Mouse (Mus musculus): ENCODE measurements around the gene Adh5.
"Not testable (repeated sequence)": the region's sequence is repeated elsewhere in the genome, so short reads cannot be mapped to it uniquely, and the experiment has no call there.

The Adh5 gene

DNA sequence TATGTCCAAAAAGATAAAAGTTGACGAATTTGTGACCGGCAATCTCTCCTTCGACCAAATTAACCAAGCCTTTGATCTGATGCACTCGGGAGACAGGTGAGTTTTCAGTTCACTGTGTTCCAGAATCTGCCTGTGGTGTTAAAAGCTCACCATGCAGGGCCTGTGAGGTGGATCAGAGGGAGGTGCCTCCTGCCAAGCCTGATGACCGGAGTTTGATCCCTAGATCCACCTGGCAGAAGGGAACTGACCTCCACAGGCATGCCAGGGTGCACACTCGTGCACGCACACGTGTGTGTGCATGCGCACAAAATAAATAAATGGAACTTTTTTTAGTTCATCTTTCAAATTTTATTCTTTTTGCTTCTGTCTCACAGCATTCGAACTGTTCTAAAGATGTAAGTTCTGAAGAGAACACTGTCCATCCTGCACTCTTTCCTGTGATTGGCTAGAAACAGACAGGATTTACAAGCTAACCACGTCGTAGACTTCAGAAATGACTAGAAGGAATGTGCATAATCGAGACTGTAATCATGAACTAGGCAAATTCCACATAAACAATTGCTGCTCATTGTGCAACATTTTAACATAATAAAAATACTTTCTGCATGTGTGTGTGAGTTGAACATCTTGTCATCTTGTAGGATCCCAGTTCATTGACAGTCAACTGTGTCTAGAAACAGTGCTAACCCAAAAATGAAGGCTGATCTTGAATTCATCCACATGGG lies 12.0 kb downstream of the Adh5 start:
- in situ Hi-C loops (cut with MboI, MseI): no loop called here

DNA sequence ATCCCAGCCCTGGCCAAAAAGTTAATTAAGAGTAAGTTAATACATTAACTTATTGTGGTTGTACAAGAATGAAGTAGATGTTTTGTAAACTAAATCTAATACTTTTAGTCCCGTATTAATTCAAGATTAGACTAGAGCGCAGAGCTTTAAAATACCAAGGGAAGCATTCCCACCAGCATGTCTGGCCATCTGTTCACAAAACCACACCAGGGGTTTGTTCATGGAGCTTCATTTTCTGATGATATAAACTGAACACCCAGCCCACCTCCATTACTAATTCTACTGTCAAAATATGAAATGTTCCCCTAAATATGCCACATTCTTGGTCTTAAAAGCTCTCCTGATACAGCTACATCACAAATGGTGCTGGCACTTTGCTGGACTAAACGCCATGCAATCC lies 15.5 kb downstream of the Adh5 start:
- in situ Hi-C loops (cut with MboI, MseI): no loop called here

GRCm38 (mm10) chr3:138460260-138460659 lies 17.4 kb downstream of the Adh5 start:
- in situ Hi-C loops (cut with MboI, MseI): no loop called here

- in situ Hi-C loops (cut with MboI, MseI): no loop called here
Observed at GRCm38 (mm10) chr3:138461832-138462231, 18.9 kb downstream of the Adh5 start.

DNA sequence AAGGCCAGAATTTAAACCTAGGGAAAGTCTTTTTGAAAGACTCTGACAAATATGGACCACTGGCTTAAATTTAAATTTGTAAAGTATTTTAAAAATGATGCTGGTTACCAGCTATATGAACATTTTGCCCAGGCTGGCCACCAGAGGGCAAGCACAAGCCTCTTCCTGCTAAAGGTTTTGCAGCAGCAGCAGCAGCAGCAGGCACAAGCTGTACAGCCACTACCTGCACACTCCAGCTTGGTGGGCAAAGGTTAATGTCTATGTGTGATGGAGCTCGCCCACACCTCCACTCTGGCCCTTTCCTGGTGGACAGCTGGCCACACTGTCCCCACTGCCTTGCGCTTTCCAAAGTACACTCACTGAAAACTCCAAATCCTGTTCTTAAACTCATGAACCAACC lies 20.2 kb downstream of the Adh5 start:
- in situ Hi-C loops (cut with MboI, MseI): no loop called here

DNA sequence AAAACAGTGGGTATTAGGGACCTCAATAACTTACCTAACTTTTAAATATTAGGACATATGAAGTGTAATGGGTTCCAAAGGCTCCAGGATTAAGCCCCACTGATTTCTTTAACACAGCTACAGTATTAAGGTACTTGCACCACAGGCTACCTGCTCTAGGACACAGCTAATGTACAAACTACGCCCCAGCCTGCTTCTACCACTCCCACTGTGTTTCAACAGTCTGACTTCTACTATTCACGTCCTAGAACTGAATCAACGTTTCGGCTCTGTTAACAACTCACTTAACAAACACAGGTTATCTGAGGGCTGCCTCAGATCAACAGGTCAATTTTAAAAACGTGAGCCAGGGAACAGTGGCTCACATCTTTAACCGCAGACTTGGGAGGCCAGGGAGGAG lies 20.9 kb downstream of the Adh5 start:
- in situ Hi-C loops (cut with MboI, MseI): no loop called here

DNA sequence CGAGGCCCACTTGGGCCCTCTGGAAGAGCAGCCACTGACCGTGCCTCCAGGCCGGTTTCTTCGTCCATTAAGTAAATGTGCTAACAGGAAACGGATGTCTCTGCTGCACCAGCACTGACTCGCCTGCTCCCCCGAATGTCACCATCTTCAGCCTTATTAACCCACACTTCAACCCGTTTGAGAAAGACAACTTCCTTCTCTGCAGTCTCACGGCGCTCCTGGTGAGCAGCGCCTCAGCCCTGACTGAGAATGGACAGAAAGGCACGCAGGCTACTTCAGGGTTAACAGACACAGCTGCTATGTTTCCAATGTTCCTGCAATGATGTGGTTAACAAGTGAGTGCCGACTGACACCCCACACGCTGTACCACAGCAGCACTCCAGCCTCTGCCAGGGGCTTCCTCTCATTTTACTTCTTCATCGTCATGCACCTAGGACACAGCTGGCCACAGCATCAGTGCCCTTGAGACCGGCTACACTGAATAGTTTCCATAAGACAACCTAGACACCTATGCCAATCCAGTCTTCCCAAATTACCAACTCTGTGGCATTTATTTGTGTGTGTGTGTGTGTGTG lies 21.8 kb downstream of the Adh5 start:
- in situ Hi-C loops (cut with MboI, MseI): no loop called here

GRCm38 (mm10) chr3:138466656-138467055 lies 23.8 kb downstream of the Adh5 start:
- in situ Hi-C loops (cut with MboI, MseI): not testable (repeated sequence)

- in situ Hi-C loops (cut with MboI, MseI): no loop called here
Observed at GRCm38 (mm10) chr3:138471066-138471465, 28.2 kb downstream of the Adh5 start.

DNA sequence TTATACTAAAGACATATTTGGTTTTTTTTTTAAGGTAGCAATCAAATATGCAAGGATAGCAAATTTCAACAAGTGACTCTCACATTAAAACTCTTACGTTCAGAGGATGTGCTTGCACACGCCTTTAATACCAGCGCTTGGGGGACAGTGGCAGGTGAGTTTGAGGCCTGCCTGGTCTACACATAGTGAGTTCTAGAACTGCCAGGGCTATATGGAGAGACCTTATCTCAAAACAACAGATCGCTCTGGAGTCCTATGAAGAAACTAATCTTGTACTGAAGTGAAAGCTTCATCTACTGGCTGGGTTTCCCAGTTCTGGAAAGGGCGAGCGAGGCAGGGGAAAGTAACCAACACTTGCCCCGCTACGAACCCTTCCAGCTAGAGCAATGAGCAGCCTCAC lies 36.6 kb downstream of the Adh5 start:
- in situ Hi-C loops (cut with MboI, MseI): no loop called here

GRCm38 (mm10) chr3:138481526-138482284 lies 38.8 kb downstream of the Adh5 start:
- in situ Hi-C loops (cut with MboI, MseI): loop anchor here (5.0 kb wide), 1 partner anchor 41 kb away; no protein-coding TSS in a partner anchor

GRCm38 (mm10) chr3:138483240-138483639 lies 40.3 kb downstream of the Adh5 start:
- in situ Hi-C loops (cut with MboI, MseI): loop anchor here (5.0 kb wide), 1 partner anchor 39 kb away; no protein-coding TSS in a partner anchor

GRCm38 (mm10) chr3:138488584-138489326 lies 45.9 kb downstream of the Adh5 start:
- in situ Hi-C loops (cut with MboI, MseI): no loop called here

- in situ Hi-C loops (cut with MboI, MseI): no loop called here
Observed at GRCm38 (mm10) chr3:138489327-138490033, 46.6 kb downstream of the Adh5 start, which contains the start of gene Metap1. Metap1 (minus strand) TSS chr3:138489515.

DNA sequence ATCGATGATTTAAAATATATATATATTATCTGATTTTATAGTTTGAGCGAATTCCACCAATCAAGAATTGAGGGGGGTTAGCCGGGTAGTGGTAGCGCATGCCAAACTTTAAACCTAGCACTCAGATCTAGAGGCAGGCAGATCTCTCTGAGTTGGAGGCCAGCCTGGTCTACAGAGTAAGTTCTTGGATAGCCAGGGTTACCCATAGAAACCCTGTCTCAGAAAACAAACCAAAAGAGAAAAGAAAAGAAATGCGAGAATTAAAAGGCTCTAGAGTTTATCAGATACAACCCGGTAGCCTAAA lies 47.1 kb downstream of the Adh5 start:
- in situ Hi-C loops (cut with MboI, MseI): no loop called here

- in situ Hi-C loops (cut with MboI, MseI): no loop called here
Observed at GRCm38 (mm10) chr3:138493668-138494067, 50.8 kb downstream of the Adh5 start.

GRCm38 (mm10) chr3:138494565-138494964 lies 51.7 kb downstream of the Adh5 start:
- in situ Hi-C loops (cut with MboI, MseI): no loop called here

DNA sequence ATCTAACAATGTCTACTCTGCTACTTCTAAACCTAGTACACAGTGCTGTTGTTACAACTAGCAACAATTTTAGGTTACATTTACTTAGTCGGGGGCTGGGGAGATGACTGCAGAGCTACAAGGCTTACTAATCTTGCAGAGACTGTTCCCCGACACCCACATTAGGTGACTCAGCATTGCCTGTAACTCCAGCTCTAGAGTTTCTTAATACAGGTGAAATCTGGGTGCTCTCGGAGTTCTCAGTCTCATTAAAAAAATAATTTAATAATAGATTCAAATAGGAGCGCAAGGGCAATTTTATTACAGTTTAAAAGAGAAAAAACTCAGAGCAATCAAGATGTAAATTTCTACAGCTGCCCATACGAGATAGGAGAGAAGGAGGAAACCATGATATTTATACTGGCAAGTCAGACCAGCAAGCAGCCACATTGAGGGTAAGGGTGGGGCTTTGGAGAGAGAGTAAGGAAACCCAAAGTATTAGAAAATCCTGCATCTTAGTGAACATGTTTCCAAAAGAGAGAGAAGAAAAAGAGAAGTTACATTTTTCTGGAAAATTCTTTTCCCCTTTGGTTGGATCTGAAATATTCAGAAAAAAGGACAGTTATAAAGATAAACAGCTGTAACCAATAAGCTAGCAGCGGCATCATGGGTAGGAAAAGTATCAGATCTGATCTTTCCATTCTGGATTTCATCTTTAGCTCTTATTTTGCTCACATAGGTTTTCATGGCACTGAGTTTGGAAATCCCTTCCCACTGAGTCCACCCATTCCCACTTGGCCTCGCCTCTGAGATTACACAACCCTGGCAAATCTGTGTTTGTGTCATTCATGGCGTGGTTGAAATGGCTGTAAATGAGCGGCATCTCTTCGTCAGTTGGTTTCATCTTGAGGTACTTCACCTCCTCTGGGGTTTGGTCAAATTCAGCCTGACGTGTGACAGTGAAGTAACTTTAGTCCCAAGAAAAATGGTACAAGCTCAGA lies 52.6 kb downstream of the Adh5 start:
- in situ Hi-C loops (cut with MboI, MseI): no loop called here

DNA sequence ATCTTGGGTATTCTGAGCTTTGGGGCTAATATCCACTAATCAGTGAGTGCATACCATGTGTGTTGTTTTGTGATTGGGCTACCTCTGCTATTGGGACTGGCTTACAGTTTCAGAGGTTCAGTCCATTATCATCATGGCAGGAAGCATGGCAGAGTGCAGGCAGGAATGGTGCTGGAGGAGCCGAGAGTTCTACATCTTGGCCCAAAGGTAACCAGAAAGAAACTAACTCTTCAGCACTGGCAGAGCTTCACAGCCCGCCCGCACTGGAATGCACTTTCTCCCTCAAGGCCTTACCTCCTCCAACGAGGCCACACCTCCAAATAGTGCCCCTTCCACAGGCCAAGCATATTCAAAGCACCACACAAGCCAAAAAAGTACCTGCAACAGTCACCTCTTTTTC lies 55.8 kb downstream of the Adh5 start:
- in situ Hi-C loops (cut with MboI, MseI): no loop called here
